20 mouse cellular contexts compared by ENCODE assay signal in genomic region chr5:118436035-118436434, GRCm38 (mm10).
DNase-seq lines count a peak whose midpoint lies in the region; ATAC-seq and TF ChIP-seq lines count a peak whose summit lies in the region.
"Had no signal": no experiment of that assay in that cellular context is flagged by ENCODE, and none has a peak within 500 bp of the region (broad histone marks: within the 10 kb centered on the region; RNA-seq: fewer than 3 reads in every experiment).

No protein-coding gene starts in this region.

- peaks cover 20% of the 10 kb centered on the region for H3K36me3 ChIP-seq in E14TG2a.4 (ENCODE audit: insufficient read depth, low read length)
- H3K36me3 ChIP-seq in ES-Bruce4 (ENCODE audit: control insufficient read depth, insufficient read depth, low read length, poor library complexity, severe bottlenecking): no peaks in the 10 kb centered on the region
- peaks cover 3% of the 10 kb centered on the region; the same call in 1 of the 2 replicates for H3K36me3 ChIP-seq in ES-E14 (ENCODE audit: control insufficient read depth, insufficient read depth, low read length, poor library complexity, severe bottlenecking)
- H3K36me3 ChIP-seq: embryonic facial prominence, embryonic 10.5 days; embryonic facial prominence, embryonic 12.5 days had no signal

- peak overlapping the region; percentile 96 for H3K27ac ChIP-seq in ES-Bruce4 (ENCODE audit: insufficient read depth, low read length)
- peak overlapping the region; percentile 99 for H3K27ac ChIP-seq in ES-E14 (ENCODE audit: insufficient read depth, low read depth, low read length, poor library complexity, severe bottlenecking)
- H3K27ac ChIP-seq: embryonic facial prominence, embryonic 10.5 days; embryonic facial prominence, embryonic 12.5 days had no signal

- H3K9me3 ChIP-seq in E14TG2a.4 (ENCODE audit: low read length) (peaks cover 13% of the 10 kb centered on the region), ES-Bruce4 (replicated peaks; ENCODE audit: control insufficient read depth, insufficient read depth, low read length, poor library complexity, severe bottlenecking) (peaks cover 13% of the 10 kb centered on the region), ES-E14 (ENCODE audit: control insufficient read depth, insufficient read depth, low read depth, low read length) (no peaks in the 10 kb centered on the region)
- H3K9me3 ChIP-seq: embryonic facial prominence, embryonic 10.5 days; embryonic facial prominence, embryonic 12.5 days; forebrain, embryonic 13.5 days had no signal

- H3K4me3 ChIP-seq in E14TG2a.4 (replicated peaks; ENCODE audit: low read length) (peak overlapping the region; percentile 66), ES-Bruce4 (ENCODE audit: low read depth, low read length) (peak overlapping the region; percentile 40), ES-E14 (ENCODE audit: insufficient read depth in 1 of 2, low read depth in 1 of 2, low read length in 2 of 2, poor library complexity in 1 of 2, severe bottlenecking in 1 of 2) (peak overlapping the region; percentile 21 to 46)
- H3K4me3 ChIP-seq: embryonic facial prominence, embryonic 12.5 days; forebrain, embryonic 13.5 days had no signal

- TF ChIP-seq CTCF in E14TG2a.4 (conservative IDR thresholded peaks at IDR 0.05; ENCODE audit: low read length) (no peak), ES-Bruce4 (IDR thresholded peaks at IDR 0.05; ENCODE audit: low read depth, low read length) (no peak)

- peaks cover 66% of the 10 kb centered on the region for H3K4me1 ChIP-seq in E14TG2a.4 (replicated peaks; ENCODE audit: low read depth, low read length)
- H3K4me1 ChIP-seq in ES-Bruce4 (ENCODE audit: control insufficient read depth, insufficient read depth, low read length): peaks cover 7% of the 10 kb centered on the region
- H3K4me1 ChIP-seq in ES-E14 (ENCODE audit: control insufficient read depth in 2 of 2, insufficient read depth in 2 of 2, low read length in 2 of 2, poor library complexity in 1 of 2): peaks cover 7 to 19% of the 10 kb centered on the region in 2 experiments

- no peak for TF ChIP-seq POLR2A in ES-Bruce4 (IDR thresholded peaks at IDR 0.05; ENCODE audit: insufficient read depth, low read length)

- H3K9ac ChIP-seq in ES-Bruce4 (ENCODE audit: low read depth, poor library complexity, severe bottlenecking): peak overlapping the region; percentile 34; the same call in 1 of the 2 replicates
- peak overlapping the region; percentile 65 for H3K9ac ChIP-seq in ES-E14 (ENCODE audit: insufficient read depth, low read depth, low read length, poor library complexity, severe bottlenecking)
- H3K9ac ChIP-seq: embryonic facial prominence, embryonic 12.5 days; forebrain, embryonic 13.5 days had no signal

- H3K27me3 ChIP-seq in E14TG2a.4 (ENCODE audit: insufficient read depth, low read length) (no peaks in the 10 kb centered on the region), ES-Bruce4 (ENCODE audit: control insufficient read depth, insufficient read depth, low read length, poor library complexity, severe bottlenecking) (no peaks in the 10 kb centered on the region)

- peak; percentile 45; the same call in 1 of the 2 replicates for ATAC-seq in common myeloid progenitor, adult 5-6 weeks (replicated peaks; ENCODE audit: low read depth, poor library complexity, severe bottlenecking)
- ATAC-seq: forebrain, embryonic 13.5 days; forebrain, embryonic 16.5 days had no signal

- no peak for TF ChIP-seq EP300 in ES-Bruce4 (IDR thresholded peaks at IDR 0.05; ENCODE audit: insufficient read depth, low read depth, low read length)

- no peak for DNase-seq in ES-E14 (ENCODE audit: low read depth, low spot score)
- DNase-seq in cerebellum, adult 18-20 months: no peak
- DNase-seq in T-cell, adult 2 months (ENCODE audit: low spot score): no peak
- no peak for DNase-seq in cerebellum, postnatal 4 days (ENCODE audit: low spot score in 2 of 2)
- no peak for DNase-seq in urinary bladder, postnatal 36 days (ENCODE audit: low spot score in 2 of 2)
- DNase-seq: adrenal gland, adult 2 months; adrenal gland, postnatal 10 days; adrenal gland, postnatal 25 days; cerebellum, adult 11 months; cerebellum, adult 2 months; cerebellum, adult 9-10 months; cerebellum, postnatal 10 days; cerebellum, postnatal 25 days had no signal

- in situ Hi-C loops in ES-E14 (cut with MboI; ENCODE audit: low sequenced_read_pairs in 2 of 2, unreplicated experiment in 2 of 2): no loop called here

TF ChIP-seq in ES-E14, 5 proteins besides CTCF, POLR2A, EP300 and RAD21:
- TF ChIP-seq ZC3H11A (IDR thresholded peaks at IDR 0.05; ENCODE audit: borderline replicate concordance, low read depth, low read length): no peak
- TF ChIP-seq HCFC1 (IDR thresholded peaks at IDR 0.05; ENCODE audit: borderline replicate concordance, insufficient read depth, low read length): 0 out of 2 replicates have a peak, but pooled peaks have one; percentile 7
- TF ChIP-seq MAFK (IDR thresholded peaks at IDR 0.05; ENCODE audit: insufficient read depth, low read depth, low read length): no peak
